Mouse (Mus musculus) CH12.LX (cell line): ENCODE measurements around the gene Nup50.

Experiments
- CTCF ChIP-seq, 2 experiments: IDR thresholded peaks in 1 of 2; conservative IDR thresholded peaks in 1 of 2; 2 replicates each; pipeline ENCODE4 v1.5.1; 2011 to 2012; ENCODE audit warnings: low read depth in 2 of 2, low read length in 2 of 2, improper control_type of control experiment in 1 of 2, inconsistent platforms in 1 of 2, mild to moderate bottlenecking in 1 of 2, moderate library complexity in 1 of 2
- HCFC1 ChIP-seq: IDR thresholded peaks from 2 replicates; pipeline ENCODE4 v1.6.1; 2012; ENCODE audit warnings: low read depth, mild to moderate bottlenecking, inconsistent platforms, low read length, improper control_type of control experiment
- MAZ ChIP-seq: IDR thresholded peaks from 2 replicates; pipeline ENCODE4 v1.6.1; 2012; ENCODE audit warnings: low read depth, mild to moderate bottlenecking, inconsistent platforms, low read length, improper control_type of control experiment, moderate library complexity
- POLR2A ChIP-seq: IDR thresholded peaks from 2 replicates; pipeline ENCODE4 v1.6.1; 2011; ENCODE audit warnings: low read depth, mild to moderate bottlenecking, improper control_type of control experiment, low read length
- ZNF384 ChIP-seq: IDR thresholded peaks from 2 replicates; pipeline ENCODE4 v1.6.1; 2012; ENCODE audit warnings: low read depth, low read length, improper control_type of control experiment, inconsistent platforms

DNA sequence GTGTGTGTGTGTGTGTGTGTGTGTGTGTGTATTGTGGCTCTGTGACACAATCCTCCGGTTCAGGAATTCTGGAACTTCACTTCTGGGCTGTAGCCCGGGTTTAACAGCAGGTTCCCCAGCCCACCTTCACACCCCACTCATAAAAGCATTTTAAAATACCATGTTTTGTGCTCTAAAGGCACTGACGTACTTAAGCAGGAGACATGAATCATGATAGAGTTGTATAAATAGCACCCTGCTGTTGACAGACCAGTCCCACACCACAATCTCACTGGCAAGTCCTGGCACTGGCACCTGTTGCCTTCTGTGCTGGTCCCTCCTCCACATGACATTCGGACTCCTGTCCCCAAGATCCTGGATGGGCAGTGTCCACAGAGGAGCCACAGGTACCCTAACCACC lies 49.3 kb upstream of the Nup50 start:
- TF ChIP-seq CTCF (conservative IDR thresholded peaks at IDR 0.05 in 1 of 2, IDR thresholded peaks at IDR 0.05 in 1 of 2; ENCODE audit: low read depth in 2 of 2, low read length in 2 of 2) (no peak), HCFC1 (no peak), ZNF384 (no peak), POLR2A (no peak), MAZ (no peak)
